Mouse (Mus musculus) kidney, embryonic 14.5 days (tissue): Measurements from ENCODE around the gene Olfr695. TPM values are rescaled to one million over a fixed set of nuclear protein-coding genes. Genes with fewer than 3 reads are reported as not detected.
"Not testable (repeated sequence)": the region's sequence is repeated elsewhere in the genome, so short reads cannot be mapped to it uniquely, and the experiment has no call there.

Experiments
- ATAC-seq: fragments of 200-750 bp; cut with Nextera tagmentation; 2 replicates; pipeline ENCODE4 v1.8.0; 2017; ENCODE audit warnings: moderate number of reproducible peaks, mild to moderate bottlenecking, moderate TSS enrichment, moderate library complexity; ENCODE audit not compliant: low FRiP score, low TSS enrichment
- H3K27ac ChIP-seq: fragments of 300-500 bp; sonication (generic); 2 replicates; pipeline ENCODE4 v1.5.1; 2014; ENCODE audit warnings: low read depth, mild to moderate bottlenecking, low read length, moderate library complexity, mixed read lengths
- H3K27me3 ChIP-seq: fragments of 300-500 bp; sonication (generic); 2 replicates; pipeline ENCODE4 v1.6.1; 2014; ENCODE audit warnings: mild to moderate bottlenecking, low read length; ENCODE audit not compliant: control insufficient read depth, insufficient read depth
- H3K36me3 ChIP-seq: fragments of 300-500 bp; sonication (generic); 2 replicates; pipeline ENCODE4 v1.6.1; 2014; ENCODE audit warnings: low read length, mixed read lengths; ENCODE audit not compliant: control insufficient read depth, insufficient read depth
- H3K4me1 ChIP-seq: fragments of 300-500 bp; sonication (generic); 2 replicates; pipeline ENCODE4 v1.6.1; 2014; ENCODE audit warnings: low read length, mixed read lengths; ENCODE audit not compliant: control insufficient read depth, insufficient read depth
- H3K4me2 ChIP-seq: fragments of 300-500 bp; sonication (generic); replicated peaks from 2 replicates; pipeline ENCODE4 v1.6.1; 2014; ENCODE audit warnings: low read depth, mild to moderate bottlenecking, low read length
- H3K4me3 ChIP-seq: fragments of 300-500 bp; sonication (generic); 2 replicates; pipeline ENCODE4 v1.5.1; 2014; ENCODE audit warnings: mild to moderate bottlenecking, low read length
- H3K9ac ChIP-seq: fragments of 300-500 bp; sonication (generic); 2 replicates; pipeline ENCODE4 v1.6.1; 2014; ENCODE audit warnings: low read depth, mild to moderate bottlenecking, low read length, moderate library complexity
- H3K9me3 ChIP-seq: fragments of 300-500 bp; sonication (generic); 2 replicates; pipeline ENCODE4 v1.6.1; 2016; ENCODE audit warnings: low read length; ENCODE audit not compliant: control insufficient read depth
- WGBS: fragments of 180-500 bp; shearing (Covaris S2); extraction: QIAGEN DNeasy Blood & Tissue Kit; methylation state at CpG from one replicate; pipeline ENCODE4 v1.1.7; 2014; 5-methylcytosine and 5-hydroxymethylcytosine counted together
- polyA plus RNA-seq: library from polyadenylated mRNA; unstranded; fragments of >200 nt; fragmentation: Nextera tagmentation; extraction: Ambion mirVana; gene quantifications from 2 replicates; pipeline ENCODE4 v1.2.1, GENCODE M21; 2014

Olfr695 gene
- polyA plus RNA-seq, 1 experiment from 2014 or later = not detected

- ATAC-seq, H3K9me3 ChIP-seq, H3K27me3 ChIP-seq, H3K4me1 ChIP-seq, H3K9ac ChIP-seq, H3K4me2 ChIP-seq, H3K36me3 ChIP-seq, H3K4me3 ChIP-seq, H3K27ac ChIP-seq: not testable (repeated sequence)
- 74% methylated on average over 10 of the region's 10 CpGs for WGBS
These were observed 8.5 kb downstream of the Olfr695 start for GRCm38 (mm10) chr7:106707705-106708104.

GRCm38 (mm10) chr7:106696891-106697290, 19.3 kb downstream of the Olfr695 start:
- Histone ChIP-seq H3K9ac (no peak overlapping the region), H3K27me3 (no peaks in the 10 kb centered on the region), H3K4me1 (no peaks in the 10 kb centered on the region), H3K4me3 (no peak overlapping the region), H3K4me2 (no peak overlapping the region), H3K36me3 (no peaks in the 10 kb centered on the region), H3K9me3 (no peaks in the 10 kb centered on the region), H3K27ac (no peak overlapping the region)
- ATAC-seq = no peak
- WGBS = 82% methylated on average over 1 of the region's 1 CpGs

DNA sequence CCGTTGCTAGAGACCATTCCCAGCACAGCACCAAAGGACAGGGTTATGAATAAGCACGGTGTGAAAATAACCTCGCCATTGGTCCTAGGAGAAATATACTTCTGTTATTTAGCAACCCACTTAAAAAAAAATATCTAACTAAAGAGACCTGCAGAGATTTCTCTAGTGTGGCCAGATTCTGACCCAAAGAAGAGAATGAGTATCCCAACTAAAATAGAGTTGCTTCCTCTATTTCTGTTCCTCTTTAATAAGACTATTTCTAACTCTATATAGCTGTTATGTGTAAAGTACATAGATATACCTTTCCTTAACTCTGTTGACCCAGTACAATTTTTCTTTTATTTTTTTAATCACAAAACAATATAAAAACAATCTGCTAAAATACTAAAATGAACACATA, 23.2 kb downstream of the Olfr695 start:
- ATAC-seq = no peak
- no peaks in the 10 kb centered on the region for H3K4me1 ChIP-seq
- WGBS = 93% methylated on average over 3 of the region's 3 CpGs

GRCm38 (mm10) chr7:106691714-106692113, 24.5 kb downstream of the Olfr695 start, which contains the start of gene Olfr694:
Gene Olfr694 (minus strand): TSS chr7:106691814.
- Histone ChIP-seq H3K4me2 (no peak within 1 kb of the TSS), H3K4me1 (no peaks in the 10 kb centered on the region), H3K4me3 (no peak within 1 kb of the TSS), H3K9ac (no peak within 1 kb of the TSS), H3K27me3 (no peaks in the 10 kb centered on the region), H3K36me3 (no peaks in the 10 kb centered on the region), H3K27ac (no peak within 1 kb of the TSS), H3K9me3 (no peaks in the 10 kb centered on the region)
- 88% methylated on average over 1 of the region's 1 CpGs for WGBS
- ATAC-seq = no peak

More for the DNA sequence above, 23.2 kb downstream of the Olfr695 start:
- Histone ChIP-seq H3K9me3 (no peaks in the 10 kb centered on the region), H3K4me2 (no peak overlapping the region), H3K27ac (no peak overlapping the region), H3K36me3 (no peaks in the 10 kb centered on the region), H3K9ac (no peak overlapping the region), H3K27me3 (no peaks in the 10 kb centered on the region), H3K4me3 (no peak overlapping the region)

- Histone ChIP-seq H3K4me1 (no peaks in the 10 kb centered on the region), H3K36me3 (no peaks in the 10 kb centered on the region), H3K9me3 (no peaks in the 10 kb centered on the region), H3K4me3 (no peak overlapping the region), H3K27me3 (no peaks in the 10 kb centered on the region), H3K9ac (no peak overlapping the region), H3K27ac (no peak overlapping the region), H3K4me2 (no peak overlapping the region)
- no peak for ATAC-seq
- WGBS = 92% methylated on average over 2 of the region's 2 CpGs
These were observed 30.8 kb downstream of the Olfr695 start for GRCm38 (mm10) chr7:106685382-106685781.

GRCm38 (mm10) chr7:106680484-106680883, 35.7 kb downstream of the Olfr695 start, which contains the start of gene Olfr693:
Gene Olfr693 (minus strand): TSS chr7:106680584.
- Histone ChIP-seq H3K9ac (no peak within 1 kb of the TSS), H3K27ac (no peak within 1 kb of the TSS), H3K27me3 (no peaks in the 10 kb centered on the region), H3K4me1 (no peaks in the 10 kb centered on the region), H3K4me2 (no peak within 1 kb of the TSS), H3K36me3 (no peaks in the 10 kb centered on the region), H3K4me3 (no peak within 1 kb of the TSS), H3K9me3 (no peaks in the 10 kb centered on the region)
- ATAC-seq = no peak

Other genes with a start within 250 kb of the Olfr695 start
- not detected in 2 replicates for gene Olfr693, start 35.8 kb downstream of the Olfr695 start, polyA plus RNA-seq
- not detected in 2 replicates for gene Olfr694, start 24.6 kb downstream of the Olfr695 start, polyA plus RNA-seq
- gene Olfr697, start 26.0 kb upstream of the Olfr695 start, polyA plus RNA-seq = not detected in 2 replicates
- not detected in 2 replicates for gene Olfr698, start 39.0 kb upstream of the Olfr695 start, polyA plus RNA-seq
- not detected in 2 replicates for gene Olfr699, start 76.8 kb upstream of the Olfr695 start, polyA plus RNA-seq
- gene Olfr700, start 92.4 kb upstream of the Olfr695 start, polyA plus RNA-seq = not detected in 2 replicates
- not detected in 2 replicates for gene Olfr701, start 97.7 kb upstream of the Olfr695 start, polyA plus RNA-seq
- not detected in 2 replicates for gene Olfr702, start 117.5 kb upstream of the Olfr695 start, polyA plus RNA-seq
- gene Olfr703, start 127.0 kb upstream of the Olfr695 start, polyA plus RNA-seq = not detected in 2 replicates
- gene Olfr704, start 146.8 kb upstream of the Olfr695 start, polyA plus RNA-seq = not detected in 2 replicates
- gene Olfr705, start 160.5 kb upstream of the Olfr695 start, polyA plus RNA-seq = not detected in 2 replicates
- not detected in 2 replicates for gene Olfr706, start 171.8 kb upstream of the Olfr695 start, polyA plus RNA-seq
- gene Olfr707, start 184.8 kb upstream of the Olfr695 start, polyA plus RNA-seq = not detected in 2 replicates
- gene Olfr1532-ps1, start 191.6 kb upstream of the Olfr695 start, polyA plus RNA-seq = not detected in 2 replicates
- gene Olfr709-ps1, start 215.8 kb upstream of the Olfr695 start, polyA plus RNA-seq = not detected in 2 replicates
- not detected in 2 replicates for gene Olfr710, start 231.9 kb upstream of the Olfr695 start, polyA plus RNA-seq
- gene Olfr6, start 247.5 kb upstream of the Olfr695 start, polyA plus RNA-seq = not detected in 2 replicates